Mouse (Mus musculus) embryonic facial prominence, embryonic 14.5 days (tissue): Measurements from ENCODE around the gene Med25. TPM values are rescaled to one million over a fixed set of nuclear protein-coding genes. Genes with fewer than 3 reads are reported as not detected.

Source experiments
- ATAC-seq: fragments of 200-750 bp; cut with Nextera tagmentation; 2 replicates; pipeline ENCODE4 v1.8.0; 2017; ENCODE audit warnings: low read depth, moderate number of reproducible peaks, moderate TSS enrichment
- DNase-seq: peaks from one replicate; pipeline ENCODE4 v3.0.0-alpha.2; 2015; ENCODE audit warnings: low spot score
- H3K27ac ChIP-seq: fragments of 300-500 bp; sonication (generic); replicated peaks from 2 replicates; pipeline ENCODE4 v1.5.1; 2014; ENCODE audit warnings: low read depth, mild to moderate bottlenecking, low read length, moderate library complexity
- H3K27me3 ChIP-seq: fragments of 300-500 bp; sonication (generic); replicated peaks from 2 replicates; pipeline ENCODE4 v1.6.1; 2014; ENCODE audit warnings: low read length; ENCODE audit not compliant: control insufficient read depth, insufficient read depth
- H3K36me3 ChIP-seq: fragments of 300-500 bp; sonication (generic); 2 replicates; pipeline ENCODE4 v1.6.1; 2014; ENCODE audit warnings: low read length, mixed read lengths; ENCODE audit not compliant: control insufficient read depth, insufficient read depth
- H3K4me1 ChIP-seq: fragments of 300-500 bp; sonication (generic); 2 replicates; pipeline ENCODE4 v1.6.1; 2014; ENCODE audit warnings: antibody characterized with exemption, low read length; ENCODE audit not compliant: control insufficient read depth, insufficient read depth
- H3K4me2 ChIP-seq: fragments of 300-500 bp; sonication (generic); 2 replicates; pipeline ENCODE4 v1.6.1; 2014; ENCODE audit warnings: low read depth, mild to moderate bottlenecking, low read length, moderate library complexity, mixed read lengths
- H3K4me3 ChIP-seq: fragments of 300-500 bp; sonication (generic); 2 replicates; pipeline ENCODE4 v1.5.1; 2014; ENCODE audit warnings: low read depth, mild to moderate bottlenecking, low read length
- H3K9ac ChIP-seq: fragments of 300-500 bp; sonication (generic); 2 replicates; pipeline ENCODE4 v1.6.1; 2014; ENCODE audit warnings: low read depth, mild to moderate bottlenecking, low read length, moderate library complexity, mixed read lengths
- H3K9me3 ChIP-seq: fragments of 300-500 bp; sonication (generic); 2 replicates; pipeline ENCODE4 v1.6.1; 2016; ENCODE audit warnings: low read length; ENCODE audit not compliant: control insufficient read depth
- WGBS: fragments of 180-500 bp; shearing (Covaris S2); extraction: QIAGEN DNeasy Blood & Tissue Kit; methylation state at CpG from one replicate; pipeline ENCODE4 v1.1.7; 2014; 5-methylcytosine and 5-hydroxymethylcytosine counted together
- polyA plus RNA-seq: library from polyadenylated mRNA; unstranded; fragments of >200 nt; fragmentation: Nextera tagmentation; extraction: Ambion mirVana; gene quantifications from 2 replicates; pipeline ENCODE4 v1.2.1, GENCODE M21; 2014

Med25 gene
- polyA plus RNA-seq, 1 experiment from 2014 or later, result 64.2 TPM

DNA sequence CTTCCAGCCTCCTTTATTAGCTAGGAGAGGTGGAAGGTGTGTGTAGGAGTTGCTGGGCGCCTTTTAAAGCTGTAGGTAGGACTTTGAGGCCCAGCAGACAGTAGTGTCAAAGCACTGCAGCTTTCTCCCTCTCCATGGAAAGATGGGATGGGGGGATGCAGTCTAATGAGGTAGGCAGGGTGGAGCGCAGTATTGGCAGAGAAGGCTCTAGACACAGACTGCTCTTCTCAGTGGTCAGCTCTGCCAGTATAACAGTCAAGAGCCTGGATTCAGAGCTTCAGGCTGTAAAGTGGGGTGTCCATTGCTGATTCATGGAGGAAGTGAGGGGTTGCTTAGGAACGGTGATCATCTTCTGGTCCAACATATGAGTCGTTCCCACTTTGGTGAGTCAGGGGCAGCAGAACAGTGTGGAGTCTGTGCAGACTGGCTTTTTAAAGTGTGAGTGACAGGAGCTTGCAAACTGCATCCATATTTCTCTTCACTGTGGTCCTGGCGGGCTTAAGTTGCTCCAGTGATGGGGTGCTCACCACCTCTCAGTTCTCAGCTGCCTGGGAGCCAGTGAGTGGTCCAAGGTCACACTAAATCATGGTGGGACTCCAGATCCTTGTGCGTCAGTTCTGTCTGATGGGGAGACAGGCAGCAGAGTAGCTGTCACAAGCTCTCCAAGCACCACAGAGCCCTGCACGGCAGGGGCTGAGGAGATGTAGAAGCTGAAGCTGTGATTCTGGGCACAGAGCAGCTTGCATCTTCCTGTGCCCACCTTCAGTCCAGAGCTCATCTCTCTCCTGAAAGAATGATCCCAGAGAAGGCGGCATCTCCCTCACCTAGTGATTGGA lies 41.5 kb downstream of the Med25 start:
- DNase-seq (no peak), ATAC-seq (no peak)
- H3K9me3 ChIP-seq, result no peaks in the 10 kb centered on the region
- WGBS, result 83% methylated on average over 8 of the region's 8 CpGs
- peak overlapping the region; percentile 66 for H3K4me2 ChIP-seq
- peak overlapping the region; percentile 81 for H3K9ac ChIP-seq
- peaks cover 28% of the 10 kb centered on the region for H3K36me3 ChIP-seq
- H3K27me3 ChIP-seq, result no peaks in the 10 kb centered on the region
- peaks cover 30% of the 10 kb centered on the region for H3K4me1 ChIP-seq
- peak overlapping the region; percentile 95 for H3K27ac ChIP-seq
- peak overlapping the region; percentile 68 for H3K4me3 ChIP-seq

DNA sequence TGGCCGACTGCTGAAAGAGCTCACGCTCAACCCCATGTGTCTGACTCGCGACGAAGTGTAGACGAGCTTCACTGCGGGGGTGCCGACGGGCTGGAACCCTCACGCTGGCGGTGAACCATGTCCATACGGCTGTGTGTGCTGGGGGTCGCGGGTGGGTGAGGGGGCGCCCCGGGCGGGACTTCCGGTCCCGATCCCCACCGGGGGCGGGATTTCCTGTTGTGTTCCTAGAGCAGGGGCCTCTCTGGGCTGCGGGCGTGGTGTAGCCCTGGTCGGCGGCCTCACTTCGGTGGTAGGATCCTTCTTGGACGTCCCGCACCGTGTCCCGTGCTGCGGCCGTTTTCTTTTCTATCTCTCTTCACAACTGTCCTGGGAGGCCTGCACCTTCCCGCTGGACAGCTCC lies 42.4 kb downstream of the Med25 start:
- Histone ChIP-seq H3K4me1 (peaks cover 27% of the 10 kb centered on the region), H3K36me3 (peaks cover 36% of the 10 kb centered on the region), H3K27me3 (no peaks in the 10 kb centered on the region), H3K4me2 (peak overlapping the region; percentile 66), H3K9ac (peak overlapping the region; percentile 81), H3K27ac (peak overlapping the region; percentile 95), H3K4me3 (peak overlapping the region; percentile 68), H3K9me3 (no peaks in the 10 kb centered on the region)
- DNase-seq, result peak; percentile 93
- ATAC-seq, result peak; percentile 31
- 1% methylated on average over 12 of the region's 33 CpGs for WGBS

DNA sequence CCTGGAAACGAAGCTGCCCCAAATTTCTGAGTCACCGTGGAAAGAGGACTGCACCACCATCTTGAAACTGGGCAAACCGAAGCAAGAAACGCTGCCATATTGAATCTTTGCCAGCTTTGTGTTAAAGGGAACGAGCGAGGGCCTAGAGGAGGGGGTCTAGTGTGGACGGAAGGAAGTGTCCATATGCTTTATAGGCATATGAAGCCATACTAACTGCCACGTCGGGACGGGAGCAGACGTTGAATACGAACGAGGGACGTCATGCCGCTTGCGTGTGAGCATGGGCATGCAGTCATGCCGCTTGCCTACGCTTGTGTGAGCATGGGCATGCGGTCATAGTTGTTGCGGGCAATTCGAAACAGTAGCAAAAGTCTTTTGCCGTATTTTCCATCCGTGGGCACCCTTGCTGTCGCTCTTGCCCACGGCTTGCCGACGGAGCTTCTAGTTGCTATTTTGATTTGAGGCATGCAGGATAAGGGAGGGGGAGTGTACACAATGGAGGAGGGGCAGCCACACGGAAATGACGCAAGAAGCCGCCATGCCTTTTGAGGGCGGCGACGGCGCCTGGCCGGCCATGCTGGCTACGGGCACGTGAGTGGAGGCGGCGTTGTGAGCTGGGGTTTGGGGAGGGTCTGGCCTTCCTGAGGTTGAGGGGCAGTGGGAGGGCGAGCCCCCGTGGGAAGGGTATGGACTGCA lies 42.9 kb downstream of the Med25 start:
- Histone ChIP-seq H3K36me3 (peaks cover 42% of the 10 kb centered on the region), H3K4me1 (peaks cover 23% of the 10 kb centered on the region), H3K9me3 (no peaks in the 10 kb centered on the region), H3K27ac (peak overlapping the region; percentile 95), H3K9ac (peak overlapping the region; percentile 81), H3K4me2 (peak overlapping the region; percentile 66), H3K4me3 (peak overlapping the region; percentile 68), H3K27me3 (no peaks in the 10 kb centered on the region)
- WGBS, result under 1% methylated on average over 39 of the region's 41 CpGs
- ATAC-seq (peak; percentile 72), DNase-seq (peak; percentile 97)

DNA sequence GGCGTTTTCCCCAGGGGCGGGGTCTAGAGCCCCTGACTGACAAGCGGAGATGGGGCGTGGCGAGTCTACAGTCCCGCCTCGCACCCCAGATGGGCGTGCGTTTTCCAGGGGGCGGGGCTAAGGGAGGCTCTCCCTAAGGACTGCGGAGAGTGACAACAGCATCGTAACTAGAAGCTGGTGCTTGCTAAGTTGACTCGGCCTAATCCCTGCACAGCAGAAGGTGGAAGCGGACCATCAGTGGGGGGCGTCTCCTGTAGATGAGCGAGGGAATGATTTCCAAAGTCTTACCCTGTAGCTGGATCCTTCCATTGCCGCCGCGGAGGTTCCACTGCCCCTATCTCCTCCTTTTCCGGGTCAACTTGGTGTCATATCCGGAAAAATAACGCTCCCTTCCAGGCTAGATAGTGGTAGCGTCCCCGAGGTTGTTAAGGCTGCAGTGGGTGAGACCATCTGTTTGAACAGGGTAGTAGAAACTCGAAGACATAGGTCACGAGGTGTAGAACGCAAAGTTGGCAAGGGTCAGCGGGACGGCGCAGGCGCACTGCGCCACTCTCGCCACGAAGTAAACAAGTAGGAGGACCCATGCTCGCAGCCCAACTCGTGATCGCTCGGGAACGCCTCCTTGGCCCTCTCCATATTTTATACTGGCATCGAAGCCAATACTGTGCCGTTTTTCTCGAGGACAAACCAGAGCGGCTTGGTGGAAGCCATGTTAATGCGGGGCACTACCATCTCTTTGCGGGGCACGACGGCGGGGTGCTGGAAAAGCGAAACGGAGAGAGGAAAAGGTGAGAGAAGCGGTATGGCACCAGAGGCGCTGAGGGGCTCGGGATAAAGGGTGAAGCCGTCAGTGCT lies 43.7 kb downstream of the Med25 start, which contains the start of the genes Akt1s1 and Tbc1d17:
Gene Akt1s1 (plus strand): TSS at position 431 of the 855 bp plus-strand sequence.
Gene Tbc1d17 (minus strand): TSS at position 519 of the 855 bp plus-strand sequence.
- peak; percentile 99 for DNase-seq
- Histone ChIP-seq H3K27ac (peak within 1 kb of the TSS; percentile 95), H3K4me1 (peaks cover 18% of the 10 kb centered on the region), H3K27me3 (no peaks in the 10 kb centered on the region), H3K9me3 (no peaks in the 10 kb centered on the region), H3K4me3 (peak within 1 kb of the TSS; percentile 68), H3K4me2 (peak within 1 kb of the TSS; percentile 66), H3K36me3 (peaks cover 50% of the 10 kb centered on the region), H3K9ac (peak within 1 kb of the TSS; percentile 81)
- ATAC-seq, result peak; percentile 89
- 1% methylated on average over 52 of the region's 54 CpGs for WGBS

DNA sequence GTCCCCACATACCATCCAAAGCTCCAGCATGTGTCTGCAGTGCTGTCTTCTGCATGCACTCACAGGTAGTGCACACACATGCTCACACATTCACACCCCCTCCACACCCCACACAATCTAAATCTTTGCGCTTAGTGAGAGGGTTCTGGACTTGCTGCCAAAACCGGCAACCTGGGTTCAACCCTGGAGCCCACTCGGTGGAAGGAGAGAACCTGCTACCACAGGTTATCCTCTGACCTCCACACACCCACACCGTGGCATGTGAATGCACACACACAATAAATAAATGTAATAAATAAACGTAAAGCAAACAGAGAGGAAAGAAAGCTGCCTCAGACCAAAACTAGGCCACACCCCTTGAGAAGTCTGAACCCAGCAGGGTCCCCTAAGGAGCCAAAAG lies 44.7 kb downstream of the Med25 start:
- no peak overlapping the region for H3K27ac ChIP-seq

DNA sequence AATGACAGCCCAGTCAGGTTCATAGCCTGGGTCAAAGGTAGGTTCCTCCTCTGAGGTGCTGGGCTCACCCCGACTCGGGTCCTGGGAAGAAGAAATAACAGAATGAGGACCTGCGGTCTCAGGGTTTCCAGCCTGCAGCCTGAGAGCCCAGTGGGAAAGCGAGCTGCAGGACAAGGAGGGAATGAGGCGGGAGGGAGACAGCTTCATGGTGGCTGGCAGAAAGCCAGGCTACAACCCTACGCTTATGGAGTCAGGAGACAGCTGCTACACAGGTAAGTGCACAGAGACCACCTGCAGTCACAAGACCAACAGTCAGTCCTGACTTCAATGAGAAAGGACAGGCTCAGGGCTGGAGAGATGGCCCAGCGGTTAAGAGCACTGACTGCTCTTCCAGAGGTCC lies 45.7 kb downstream of the Med25 start:
- H3K9ac ChIP-seq, result 0 out of 2 replicates have a peak overlapping the region, but pooled peaks have one; percentile 23
- WGBS, result 91% methylated on average over 7 of the region's 7 CpGs

More for the DNA sequence above, 44.7 kb downstream of the Med25 start:
- peak overlapping the region; percentile 68 for H3K4me3 ChIP-seq
- ATAC-seq (no peak), DNase-seq (no peak)
- peak overlapping the region; percentile 57 for H3K9ac ChIP-seq
- H3K36me3 ChIP-seq, result peaks cover 51% of the 10 kb centered on the region
- no peaks in the 10 kb centered on the region for H3K27me3 ChIP-seq
- no peaks in the 10 kb centered on the region for H3K9me3 ChIP-seq
- H3K4me2 ChIP-seq, result peak overlapping the region; percentile 66
- 81% methylated on average over 5 of the region's 5 CpGs for WGBS
- H3K4me1 ChIP-seq, result peaks cover 14% of the 10 kb centered on the region

DNA sequence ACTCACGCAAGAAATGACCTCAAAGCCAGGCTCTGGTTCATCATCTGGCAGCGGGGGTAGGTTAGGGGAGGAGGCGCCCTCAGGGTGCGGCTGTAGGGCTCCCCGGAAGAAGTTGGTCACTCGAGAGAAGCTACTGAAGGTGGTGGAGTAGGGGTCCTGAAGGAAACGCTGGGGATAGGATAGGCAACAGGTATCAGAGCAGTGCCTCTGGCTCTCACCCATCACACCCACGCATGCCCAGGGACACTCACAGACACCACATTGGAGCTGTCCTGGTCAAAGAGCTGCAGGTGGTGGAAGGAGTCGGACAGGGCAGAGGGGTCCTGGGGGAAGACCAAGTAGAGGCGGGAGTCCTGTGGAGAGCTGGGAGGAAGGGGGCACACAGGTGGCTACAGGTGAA lies 47.5 kb downstream of the Med25 start:
- Histone ChIP-seq H3K9me3 (no peaks in the 10 kb centered on the region), H3K36me3 (peaks cover 67% of the 10 kb centered on the region), H3K4me3 (no peak overlapping the region), H3K9ac (no peak overlapping the region), H3K27me3 (peaks cover 9% of the 10 kb centered on the region), H3K4me2 (no peak overlapping the region), H3K27ac (no peak overlapping the region), H3K4me1 (peaks cover 10% of the 10 kb centered on the region)
- 94% methylated on average over 10 of the region's 10 CpGs for WGBS
- DNase-seq (no peak), ATAC-seq (no peak)

More for the DNA sequence above, 45.7 kb downstream of the Med25 start:
- Histone ChIP-seq H3K4me1 (peaks cover 14% of the 10 kb centered on the region), H3K4me3 (no peak overlapping the region), H3K4me2 (no peak overlapping the region), H3K27ac (no peak overlapping the region), H3K9me3 (no peaks in the 10 kb centered on the region), H3K36me3 (peaks cover 57% of the 10 kb centered on the region), H3K27me3 (no peaks in the 10 kb centered on the region)
- no peak for DNase-seq
- no peak for ATAC-seq
